Mouse (Mus musculus) forebrain, embryonic 13.5 days (tissue): Measurements from ENCODE around the gene Inhba. TPM values are rescaled to one million over a fixed set of nuclear protein-coding genes. Genes with fewer than 3 reads are reported as not detected.

Experiments used
- ATAC-seq: fragments of 200-750 bp; cut with Nextera tagmentation; 2 replicates; pipeline ENCODE4 v1.8.0; 2017
- H3K27ac ChIP-seq: fragments of 300-500 bp; sonication (generic); 2 replicates; pipeline ENCODE4 v1.5.1; 2015; ENCODE audit warnings: inconsistent platforms, mild to moderate bottlenecking, moderate library complexity
- H3K27me3 ChIP-seq: fragments of 300-500 bp; sonication (generic); 2 replicates; pipeline ENCODE4 v1.6.1; 2015; ENCODE audit warnings: mild to moderate bottlenecking, inconsistent platforms
- H3K36me3 ChIP-seq: fragments of 300-500 bp; sonication (generic); 2 replicates; pipeline ENCODE4 v1.6.1; 2015; ENCODE audit warnings: mild to moderate bottlenecking, inconsistent platforms; ENCODE audit not compliant: poor library complexity, severe bottlenecking
- H3K4me1 ChIP-seq: fragments of 300-500 bp; sonication (generic); 2 replicates; pipeline ENCODE4 v1.6.1; 2015; ENCODE audit warnings: inconsistent platforms
- H3K4me2 ChIP-seq: fragments of 300-500 bp; sonication (generic); 2 replicates; pipeline ENCODE4 v1.6.1; 2015; ENCODE audit warnings: inconsistent platforms, mild to moderate bottlenecking, moderate library complexity
- H3K4me3 ChIP-seq: fragments of 300-500 bp; sonication (generic); 2 replicates; pipeline ENCODE4 v1.5.1; 2015; ENCODE audit warnings: mild to moderate bottlenecking, inconsistent platforms
- H3K9ac ChIP-seq: fragments of 300-500 bp; sonication (generic); 2 replicates; pipeline ENCODE4 v1.6.1; 2015; ENCODE audit warnings: mild to moderate bottlenecking, inconsistent platforms
- H3K9me3 ChIP-seq: fragments of 300-500 bp; sonication (generic); replicated peaks from 2 replicates; pipeline ENCODE4 v1.6.1; 2016; ENCODE audit warnings: inconsistent platforms
- WGBS: fragments of 180-500 bp; shearing (Covaris S2); methylation state at CpG from one replicate; pipeline ENCODE4 v1.1.7; 2015; 5-methylcytosine and 5-hydroxymethylcytosine counted together
- polyA plus RNA-seq: library from polyadenylated mRNA; unstranded; fragments of >200 nt; fragmentation: Nextera tagmentation; extraction: Ambion mirVana; gene quantifications from 2 replicates; pipeline ENCODE4 v1.2.1, GENCODE M21; 2015

Inhba gene
- polyA plus RNA-seq, 1 experiment from 2014 or later: 1.3 TPM

GRCm38 (mm10) chr13:16030557-16031057 is 19.0 kb downstream of the Inhba start:
- peaks cover 13% of the 10 kb centered on the region; the same call in 1 of the 2 replicates for H3K4me1 ChIP-seq
- no peak overlapping the region for H3K4me3 ChIP-seq
- no peak overlapping the region for H3K27ac ChIP-seq
- H3K4me2 ChIP-seq: no peak overlapping the region
- no peak for ATAC-seq
- no peaks in the 10 kb centered on the region for H3K27me3 ChIP-seq
- no peak overlapping the region for H3K9ac ChIP-seq
- no peaks in the 10 kb centered on the region for H3K9me3 ChIP-seq
- 85% methylated on average over 5 of the region's 5 CpGs for WGBS
- no peaks in the 10 kb centered on the region for H3K36me3 ChIP-seq

GRCm38 (mm10) chr13:16032425-16032824 is 20.8 kb downstream of the Inhba start:
- H3K9ac ChIP-seq: no peak overlapping the region
- H3K27me3 ChIP-seq: no peaks in the 10 kb centered on the region
- no peak overlapping the region for H3K27ac ChIP-seq
- no peak for ATAC-seq
- no peak overlapping the region for H3K4me2 ChIP-seq
- H3K9me3 ChIP-seq: no peaks in the 10 kb centered on the region
- H3K4me3 ChIP-seq: no peak overlapping the region
- no peaks in the 10 kb centered on the region for H3K36me3 ChIP-seq
- peaks cover 13% of the 10 kb centered on the region; the same call in 1 of the 2 replicates for H3K4me1 ChIP-seq

DNA sequence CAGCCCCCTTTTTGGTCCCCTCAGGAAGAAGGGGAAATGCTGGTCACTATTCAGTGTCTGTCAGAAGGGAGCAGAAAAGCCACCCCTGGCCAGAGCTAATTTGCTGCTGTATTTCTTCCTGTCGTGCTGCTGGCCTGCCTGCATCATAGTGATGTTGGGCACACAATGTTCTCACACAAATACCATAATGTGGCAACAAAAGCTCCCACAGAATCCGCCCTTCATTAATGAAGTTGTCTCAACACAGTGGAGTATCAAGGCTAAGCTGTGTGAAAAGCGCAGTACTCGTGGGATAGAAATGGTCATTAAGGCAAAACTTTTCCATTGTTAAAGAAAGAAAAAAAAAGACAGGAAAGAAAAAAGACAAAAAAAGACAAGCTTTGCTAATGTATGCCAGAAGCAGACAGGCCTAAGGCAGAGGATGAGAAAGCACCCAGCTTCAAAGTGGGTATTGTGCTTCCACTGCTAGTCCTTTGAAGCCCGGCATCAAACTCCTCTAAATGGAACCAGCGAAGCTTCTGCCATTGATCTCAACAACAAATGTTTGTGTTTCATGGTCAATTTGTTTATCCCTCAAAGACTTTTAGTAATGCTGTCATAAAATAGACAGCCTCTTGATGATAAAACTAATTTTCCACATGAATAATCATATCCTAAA is 21.4 kb downstream of the Inhba start:
- Histone ChIP-seq H3K9ac (no peak overlapping the region), H3K9me3 (no peaks in the 10 kb centered on the region), H3K4me3 (no peak overlapping the region), H3K36me3 (no peaks in the 10 kb centered on the region), H3K4me2 (no peak overlapping the region), H3K27ac (no peak overlapping the region), H3K4me1 (peaks cover 13% of the 10 kb centered on the region; the same call in 1 of the 2 replicates), H3K27me3 (no peaks in the 10 kb centered on the region)
- ATAC-seq: no peak
- 19% methylated on average over 6 of the region's 6 CpGs for WGBS

GRCm38 (mm10) chr13:16069079-16069478 is 57.4 kb downstream of the Inhba start:
- H3K27me3 ChIP-seq: no peaks in the 10 kb centered on the region
- no peak overlapping the region for H3K4me3 ChIP-seq
- ATAC-seq: no peak
- 87% methylated on average over 2 of the region's 2 CpGs for whole genome bisulfite sequencing
- H3K36me3 ChIP-seq: no peaks in the 10 kb centered on the region
- H3K9ac ChIP-seq: no peak overlapping the region
- H3K4me2 ChIP-seq: no peak overlapping the region
- no peak overlapping the region for H3K27ac ChIP-seq
- no peaks in the 10 kb centered on the region for H3K4me1 ChIP-seq
- H3K9me3 ChIP-seq: no peaks in the 10 kb centered on the region

- WGBS: 86% methylated on average over 5 of the region's 5 CpGs
- H3K27ac ChIP-seq: no peak overlapping the region
- no peaks in the 10 kb centered on the region for H3K4me1 ChIP-seq
- H3K9ac ChIP-seq: no peak overlapping the region
- no peaks in the 10 kb centered on the region for H3K36me3 ChIP-seq
- no peak overlapping the region for H3K4me3 ChIP-seq
- H3K4me2 ChIP-seq: no peak overlapping the region
- H3K9me3 ChIP-seq: no peaks in the 10 kb centered on the region
- no peak for ATAC-seq
- no peaks in the 10 kb centered on the region for H3K27me3 ChIP-seq
Observed at GRCm38 (mm10) chr13:16077276-16077675, 65.6 kb downstream of the Inhba start.

DNA sequence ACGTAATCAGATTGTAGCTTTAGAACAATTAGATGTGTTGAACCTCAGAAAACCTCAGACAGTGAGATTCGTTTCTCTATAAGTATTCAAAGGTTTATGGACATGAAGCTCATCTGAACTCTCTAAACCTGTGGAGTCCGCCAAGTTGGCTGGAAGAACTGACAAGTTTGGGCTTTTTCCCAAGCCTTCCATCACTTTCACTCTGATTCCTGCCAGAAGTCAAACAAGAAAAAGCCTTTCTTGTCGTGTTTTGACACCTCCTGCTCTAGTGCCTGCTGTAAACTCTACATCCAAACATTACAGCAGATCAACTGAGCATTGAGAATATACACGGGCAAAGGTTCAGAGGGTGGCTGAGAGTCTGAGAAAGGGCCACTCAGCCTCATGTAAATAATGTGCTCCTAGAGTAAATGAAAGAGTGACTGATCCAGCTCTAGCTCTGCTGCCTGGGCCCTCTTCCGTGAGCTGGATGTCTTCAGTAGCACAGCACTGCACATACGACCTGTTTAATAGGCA is 66.6 kb downstream of the Inhba start:
- ATAC-seq: no peak
- Histone ChIP-seq H3K9me3 (no peaks in the 10 kb centered on the region), H3K4me1 (no peaks in the 10 kb centered on the region), H3K9ac (no peak overlapping the region), H3K36me3 (no peaks in the 10 kb centered on the region), H3K27me3 (no peaks in the 10 kb centered on the region), H3K4me3 (no peak overlapping the region), H3K4me2 (no peak overlapping the region), H3K27ac (no peak overlapping the region)
- WGBS: 73% methylated on average over 7 of the region's 7 CpGs

GRCm38 (mm10) chr13:16080205-16080604 is 68.6 kb downstream of the Inhba start:
- no peaks in the 10 kb centered on the region for H3K4me1 ChIP-seq
- no peak for ATAC-seq
- no peaks in the 10 kb centered on the region for H3K36me3 ChIP-seq
- 63% methylated on average over 2 of the region's 2 CpGs for WGBS
- no peak overlapping the region for H3K27ac ChIP-seq
- no peak overlapping the region for H3K4me3 ChIP-seq
- H3K4me2 ChIP-seq: no peak overlapping the region
- H3K27me3 ChIP-seq: no peaks in the 10 kb centered on the region
- no peak overlapping the region for H3K9ac ChIP-seq
- no peaks in the 10 kb centered on the region for H3K9me3 ChIP-seq
